Mouse (Mus musculus) kidney, embryonic 15.5 days (tissue): ENCODE measurements at regions not wholly inside any gene's neighbourhood (a gene's known extent, or its start where the extent isn't known, plus 50 kb on each side); places are given as distances from the start of the nearest gene placed in this dataset.

Experiments used
- ATAC-seq: fragments of 200-750 bp; cut with Nextera tagmentation; replicated peaks from 2 replicates; pipeline ENCODE4 v1.8.0; 2017; ENCODE audit warnings: moderate TSS enrichment; ENCODE audit not compliant: low FRiP score
- H3K27ac ChIP-seq: fragments of 300-500 bp; sonication (generic); 2 replicates; pipeline ENCODE4 v1.5.1; 2015; ENCODE audit warnings: mild to moderate bottlenecking, inconsistent platforms
- H3K27me3 ChIP-seq: fragments of 300-500 bp; sonication (generic); 2 replicates; pipeline ENCODE4 v1.6.1; 2015; ENCODE audit warnings: inconsistent platforms
- H3K36me3 ChIP-seq: fragments of 300-500 bp; sonication (generic); 2 replicates; pipeline ENCODE4 v1.6.1; 2015; ENCODE audit warnings: inconsistent platforms
- H3K4me1 ChIP-seq: fragments of 300-500 bp; sonication (generic); 2 replicates; pipeline ENCODE4 v1.6.1; 2015; ENCODE audit warnings: inconsistent platforms
- H3K4me2 ChIP-seq: fragments of 300-500 bp; sonication (generic); 2 replicates; pipeline ENCODE4 v1.6.1; 2015; ENCODE audit warnings: moderate library complexity, mild to moderate bottlenecking, inconsistent platforms
- H3K4me3 ChIP-seq: fragments of 300-500 bp; sonication (generic); replicated peaks from 2 replicates; pipeline ENCODE4 v1.5.1; 2015; ENCODE audit warnings: mild to moderate bottlenecking, inconsistent platforms
- H3K9ac ChIP-seq: fragments of 300-500 bp; sonication (generic); 2 replicates; pipeline ENCODE4 v1.6.1; 2015; ENCODE audit warnings: mild to moderate bottlenecking, inconsistent platforms
- H3K9me3 ChIP-seq: fragments of 300-500 bp; sonication (generic); replicated peaks from 2 replicates; pipeline ENCODE4 v1.6.1; 2016; ENCODE audit warnings: inconsistent platforms
- WGBS: fragments of 180-500 bp; shearing (Covaris S2); methylation state at CpG from one replicate; pipeline ENCODE4 v1.1.7; 2015; ENCODE audit warnings: mixed read lengths; 5-methylcytosine and 5-hydroxymethylcytosine counted together

GRCm38 (mm10) chr2:137515043-137515442 is 398.6 kb upstream of the Jag1 start:
- ATAC-seq, result 0 out of 2 replicates have a peak, but pooled peaks have one; percentile 33
- Histone ChIP-seq H3K27ac (no peak overlapping the region), H3K4me3 (no peak overlapping the region), H3K36me3 (no peaks in the 10 kb centered on the region), H3K4me2 (no peak overlapping the region), H3K27me3 (no peaks in the 10 kb centered on the region), H3K9ac (no peak overlapping the region), H3K9me3 (no peaks in the 10 kb centered on the region), H3K4me1 (peaks cover 12% of the 10 kb centered on the region)
- WGBS, result 42% methylated on average over 3 of the region's 3 CpGs

GRCm38 (mm10) chr2:137513895-137514506 is 397.6 kb upstream of the Jag1 start:
- Histone ChIP-seq H3K36me3 (no peaks in the 10 kb centered on the region), H3K4me2 (no peak overlapping the region), H3K27ac (no peak overlapping the region; the same call in 1 of the 2 replicates), H3K27me3 (no peaks in the 10 kb centered on the region), H3K9ac (no peak overlapping the region), H3K9me3 (no peaks in the 10 kb centered on the region), H3K4me3 (no peak overlapping the region), H3K4me1 (peaks cover 12% of the 10 kb centered on the region)
- ATAC-seq, result peak; percentile 82
- 14% methylated on average over 2 of the region's 2 CpGs for WGBS

- no peak overlapping the region for H3K4me2 ChIP-seq
- 84% methylated on average over 3 of the region's 3 CpGs for WGBS
- H3K4me3 ChIP-seq, result no peak overlapping the region
- H3K36me3 ChIP-seq, result no peaks in the 10 kb centered on the region
- ATAC-seq, result no peak
- no peak overlapping the region for H3K27ac ChIP-seq
- H3K9ac ChIP-seq, result no peak overlapping the region
- H3K9me3 ChIP-seq, result peaks cover 3% of the 10 kb centered on the region; the same call in 1 of the 2 replicates
- H3K27me3 ChIP-seq, result no peaks in the 10 kb centered on the region
- H3K4me1 ChIP-seq, result peaks cover 12% of the 10 kb centered on the region
These were observed 394.3 kb upstream of the Jag1 start for GRCm38 (mm10) chr2:137510671-137511235.

- H3K36me3 ChIP-seq, result no peaks in the 10 kb centered on the region
- H3K9me3 ChIP-seq, result no peaks in the 10 kb centered on the region
- ATAC-seq, result no peak
- no peak overlapping the region for H3K4me3 ChIP-seq
- no peak overlapping the region for H3K9ac ChIP-seq
- H3K27me3 ChIP-seq, result no peaks in the 10 kb centered on the region
- H3K4me1 ChIP-seq, result no peaks in the 10 kb centered on the region
- H3K27ac ChIP-seq, result no peak overlapping the region
- no peak overlapping the region for H3K4me2 ChIP-seq
- 58% methylated on average over 1 of the region's 1 CpGs for WGBS
These were observed 384.8 kb upstream of the Jag1 start for GRCm38 (mm10) chr2:137501236-137501635.

- Histone ChIP-seq H3K4me3 (no peak overlapping the region), H3K36me3 (no peaks in the 10 kb centered on the region), H3K27ac (no peak overlapping the region), H3K4me1 (no peaks in the 10 kb centered on the region), H3K9me3 (no peaks in the 10 kb centered on the region), H3K4me2 (no peak overlapping the region), H3K9ac (no peak overlapping the region), H3K27me3 (no peaks in the 10 kb centered on the region)
- no peak; the same call in 1 of the 2 replicates for ATAC-seq
- 60% methylated on average over 2 of the region's 2 CpGs for WGBS
These were observed 381.2 kb upstream of the Jag1 start for GRCm38 (mm10) chr2:137497616-137498015.

- Histone ChIP-seq H3K4me2 (no peak overlapping the region), H3K27ac (no peak overlapping the region), H3K4me1 (0 out of 2 replicates have a peak, but pooled peaks cover 5% of the 10 kb centered on the region), H3K36me3 (no peaks in the 10 kb centered on the region), H3K4me3 (no peak overlapping the region), H3K27me3 (no peaks in the 10 kb centered on the region), H3K9me3 (no peaks in the 10 kb centered on the region), H3K9ac (no peak overlapping the region)
- ATAC-seq, result no peak
- 79% methylated on average over 5 of the region's 5 CpGs for WGBS
These were observed 377.2 kb upstream of the Jag1 start for GRCm38 (mm10) chr2:137493600-137493999.

GRCm38 (mm10) chr2:137489181-137489682 is 372.8 kb upstream of the Jag1 start:
- Histone ChIP-seq H3K27ac (no peak overlapping the region), H3K9ac (no peak overlapping the region), H3K4me2 (no peak overlapping the region), H3K9me3 (no peaks in the 10 kb centered on the region), H3K4me1 (0 out of 2 replicates have a peak, but pooled peaks cover 5% of the 10 kb centered on the region), H3K36me3 (no peaks in the 10 kb centered on the region), H3K27me3 (no peaks in the 10 kb centered on the region), H3K4me3 (no peak overlapping the region)
- WGBS, result 22% methylated on average over 5 of the region's 5 CpGs
- ATAC-seq, result 0 out of 2 replicates have a peak, but pooled peaks have one; percentile 36

GRCm38 (mm10) chr2:137468769-137469168 is 352.3 kb upstream of the Jag1 start:
- no peak overlapping the region for H3K27ac ChIP-seq
- H3K9me3 ChIP-seq, result no peaks in the 10 kb centered on the region
- ATAC-seq, result no peak
- no peaks in the 10 kb centered on the region for H3K27me3 ChIP-seq
- 26% methylated on average over 1 of the region's 1 CpGs for WGBS
- H3K4me3 ChIP-seq, result no peak overlapping the region
- H3K36me3 ChIP-seq, result no peaks in the 10 kb centered on the region
- H3K4me2 ChIP-seq, result no peak overlapping the region
- H3K9ac ChIP-seq, result no peak overlapping the region
- H3K4me1 ChIP-seq, result no peaks in the 10 kb centered on the region

GRCm38 (mm10) chr2:137457061-137457753 is 340.8 kb upstream of the Jag1 start:
- H3K9me3 ChIP-seq, result no peaks in the 10 kb centered on the region
- H3K4me2 ChIP-seq, result no peak overlapping the region
- H3K36me3 ChIP-seq, result no peaks in the 10 kb centered on the region
- no peaks in the 10 kb centered on the region for H3K4me1 ChIP-seq
- no peaks in the 10 kb centered on the region for H3K27me3 ChIP-seq
- H3K27ac ChIP-seq, result no peak overlapping the region
- no peak for ATAC-seq
- H3K4me3 ChIP-seq, result no peak overlapping the region
- no peak overlapping the region for H3K9ac ChIP-seq
- 62% methylated on average over 4 of the region's 4 CpGs for WGBS

GRCm38 (mm10) chr2:137456436-137456835 is 340.0 kb upstream of the Jag1 start:
- ATAC-seq, result no peak
- Histone ChIP-seq H3K4me2 (no peak overlapping the region), H3K4me3 (no peak overlapping the region), H3K9me3 (no peaks in the 10 kb centered on the region), H3K4me1 (no peaks in the 10 kb centered on the region), H3K36me3 (no peaks in the 10 kb centered on the region), H3K27me3 (no peaks in the 10 kb centered on the region), H3K9ac (no peak overlapping the region), H3K27ac (no peak overlapping the region)
- 64% methylated on average over 3 of the region's 3 CpGs for WGBS

GRCm38 (mm10) chr2:137446919-137447318 is 330.5 kb upstream of the Jag1 start:
- Histone ChIP-seq H3K4me3 (no peak overlapping the region), H3K9ac (no peak overlapping the region), H3K4me2 (no peak overlapping the region), H3K27ac (no peak overlapping the region), H3K27me3 (no peaks in the 10 kb centered on the region), H3K4me1 (no peaks in the 10 kb centered on the region), H3K9me3 (no peaks in the 10 kb centered on the region), H3K36me3 (no peaks in the 10 kb centered on the region)
- no peak for ATAC-seq
- 85% methylated on average over 7 of the region's 7 CpGs for WGBS

GRCm38 (mm10) chr2:137437741-137438140 is 321.3 kb upstream of the Jag1 start:
- ATAC-seq, result peak; percentile 80
- Histone ChIP-seq H3K27ac (0 out of 2 replicates have a peak overlapping the region, but pooled peaks have one; percentile 10), H3K36me3 (no peaks in the 10 kb centered on the region), H3K4me1 (peaks cover 16% of the 10 kb centered on the region), H3K4me2 (no peak overlapping the region), H3K27me3 (no peaks in the 10 kb centered on the region), H3K9me3 (no peaks in the 10 kb centered on the region), H3K4me3 (no peak overlapping the region), H3K9ac (no peak overlapping the region)
- WGBS, result 13% methylated on average over 5 of the region's 5 CpGs
